Mouse (Mus musculus) heart, postnatal 10 days (tissue): Measurements from ENCODE around the gene Myh9. TPM values are rescaled to one million over a fixed set of nuclear protein-coding genes. Genes with fewer than 3 reads are reported as not detected.
A peak's percentile ranks its signal among the peaks of the same experiment; 100 is the strongest.
"Not testable (repeated sequence)": the region's sequence is repeated elsewhere in the genome, so short reads cannot be mapped to it uniquely, and the experiment has no call there.

ENCODE experiments used
- DNase-seq, 2 experiments: peaks; one replicate each; pipeline ENCODE4 v3.0.0; 2021
- intact Hi-C: fragments of 180-260 bp; cut with DNase I; formaldehyde crosslinking; loops from one replicate; pipeline ENCODE4 v1.15.1; 2025
- total RNA-seq, 2 experiments: library from RNA; stranded (reverse); gene quantifications; 2 replicates each; pipeline ENCODE4 v1.2.3; 2021

Myh9 gene
- total RNA-seq, 2 experiments from 2014 or later: 206 to 221 TPM

GRCm38 (mm10) chr15:77844048-77844447 lies 2.1 kb upstream of the Myh9 start:
- intact Hi-C loops: loop anchor here (5.0 kb wide), 1 partner anchor 68 kb away; no protein-coding TSS in a partner anchor
- no peak for DNase-seq

- intact Hi-C loops: loop anchor here (5.0 kb wide), 1 partner anchor 69 kb away; no protein-coding TSS in a partner anchor
- not testable (repeated sequence) for DNase-seq
These were observed 1.6 kb upstream of the Myh9 start for GRCm38 (mm10) chr15:77843494-77844041.

- no peak for DNase-seq
- intact Hi-C loops: loop anchor here (5.0 kb wide), 1 partner anchor 69 kb away; no protein-coding TSS in a partner anchor
These were observed 1.1 kb upstream of the Myh9 start for GRCm38 (mm10) chr15:77843046-77843445.

GRCm38 (mm10) chr15:77841361-77842046 lies 471 bp downstream of the Myh9 start:
- peak; percentile 80 to 86 for DNase-seq
- intact Hi-C loops: loop anchor here (2.0 to 5.0 kb wide), 3 partner anchors 39 to 71 kb away; no protein-coding TSS in a partner anchor

DNA sequence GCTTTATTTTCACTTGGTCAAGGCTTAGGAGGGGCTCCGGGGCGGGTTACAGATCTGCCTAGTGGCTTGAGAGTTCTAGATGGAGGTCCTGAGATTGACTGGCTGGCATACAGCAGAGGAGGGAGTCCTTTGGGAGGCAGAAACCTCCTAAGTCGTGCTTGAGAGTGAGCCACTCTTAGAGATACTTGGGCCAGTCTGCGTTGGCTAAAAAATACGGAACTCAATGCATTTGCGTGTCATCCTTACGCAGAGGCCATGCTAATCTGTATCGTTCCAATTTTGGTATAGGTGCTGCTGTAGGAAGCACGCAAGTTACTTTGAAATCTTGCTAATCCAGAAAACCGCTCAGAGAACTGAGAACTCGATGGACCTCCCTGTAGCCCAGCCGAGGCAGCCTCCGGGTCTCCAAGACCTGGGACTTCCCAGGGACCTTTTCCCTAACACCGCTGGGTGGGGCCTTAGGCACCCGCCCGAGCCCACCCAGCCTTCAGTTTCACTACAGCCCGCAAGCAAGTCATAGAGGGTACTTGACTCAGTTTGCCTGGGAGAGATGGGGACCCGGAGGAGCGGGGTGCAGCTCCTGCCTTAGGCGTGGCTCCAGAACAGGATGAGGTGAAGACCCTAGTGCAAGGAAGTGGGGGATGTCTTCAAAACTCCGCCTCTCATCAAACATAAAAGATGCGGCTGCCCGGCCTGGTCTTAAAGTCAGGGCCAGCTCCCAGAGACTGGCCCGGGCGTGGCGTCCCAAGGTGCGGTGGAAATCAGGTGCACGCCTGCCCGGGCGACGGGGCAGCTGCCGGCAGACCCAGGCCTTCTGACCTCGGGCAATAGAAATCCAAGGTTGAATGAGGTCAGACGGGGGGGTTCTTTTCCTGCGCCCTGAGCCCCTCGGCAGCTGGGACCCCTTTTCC lies 1.3 kb downstream of the Myh9 start:
- no peak for DNase-seq
- intact Hi-C loops: loop anchor here (1.0 to 5.0 kb wide), 4 partner anchors 10 to 72 kb away; no protein-coding TSS in a partner anchor

- no peak for DNase-seq
- intact Hi-C loops: loop anchor here (1.0 to 5.0 kb wide), 5 partner anchors 9 to 73 kb away; no protein-coding TSS in a partner anchor
These were observed 2.3 kb downstream of the Myh9 start for GRCm38 (mm10) chr15:77839529-77840286.

DNA sequence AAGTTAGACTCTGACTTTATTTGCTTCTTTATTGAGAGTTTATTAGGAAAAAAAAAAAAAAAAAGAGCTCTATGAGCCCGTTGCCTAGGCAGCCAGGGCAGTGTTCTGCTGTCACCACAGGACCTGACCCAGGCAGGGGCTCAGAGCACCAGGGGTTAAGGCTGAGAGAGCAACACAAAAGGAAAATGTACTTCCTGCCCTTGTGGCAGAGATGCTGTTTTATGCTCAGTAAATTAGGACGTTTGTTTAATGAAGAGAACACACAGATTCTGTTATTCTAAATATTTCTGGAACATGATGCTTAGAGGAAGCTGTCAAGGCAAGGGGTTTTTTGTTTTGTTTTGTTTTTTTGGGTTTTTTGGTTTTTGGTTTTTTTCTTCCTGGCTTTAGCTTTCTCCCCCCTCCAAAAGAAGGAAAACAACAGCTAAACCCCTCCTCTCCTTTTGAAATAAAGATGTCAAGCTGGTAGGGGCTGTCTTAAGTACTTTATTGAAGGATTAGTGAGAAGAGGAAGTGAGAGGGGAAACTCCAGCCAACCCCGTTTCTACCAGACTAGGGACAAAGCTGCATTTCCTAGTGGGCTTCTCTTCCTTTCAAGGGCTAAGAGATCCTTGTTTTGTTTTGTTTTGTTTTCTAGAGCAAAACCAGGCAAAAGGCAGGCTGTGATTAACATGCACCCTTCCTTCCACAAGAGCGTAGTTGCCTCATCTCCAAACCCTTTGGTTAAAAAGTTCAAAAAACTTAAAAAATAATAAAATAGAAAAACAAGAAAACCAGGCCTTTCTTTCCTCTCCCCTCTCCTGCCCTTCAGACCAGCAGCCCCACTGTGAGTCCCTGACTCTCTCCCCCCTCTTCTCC lies 3.2 kb downstream of the Myh9 start:
- DNase-seq: no peak

GRCm38 (mm10) chr15:77837444-77838117 lies 4.4 kb downstream of the Myh9 start:
- intact Hi-C loops: loop anchor here (2.0 kb wide), 1 partner anchor 17 kb away; no protein-coding TSS in a partner anchor
- peak in 1 of 2 experiments; percentile 18 for DNase-seq

More for the DNA sequence above, 3.2 kb downstream of the Myh9 start:
- intact Hi-C loops: loop anchor here (2.0 kb wide), 1 partner anchor 18 kb away; no protein-coding TSS in a partner anchor

GRCm38 (mm10) chr15:77836692-77837443 lies 5.1 kb downstream of the Myh9 start:
- peak in 1 of 2 experiments; percentile 20 for DNase-seq
- intact Hi-C loops: no loop called here

GRCm38 (mm10) chr15:77835930-77836653 lies 5.9 kb downstream of the Myh9 start:
- DNase-seq: peak; percentile 34 to 68
- intact Hi-C loops: no loop called here

DNA sequence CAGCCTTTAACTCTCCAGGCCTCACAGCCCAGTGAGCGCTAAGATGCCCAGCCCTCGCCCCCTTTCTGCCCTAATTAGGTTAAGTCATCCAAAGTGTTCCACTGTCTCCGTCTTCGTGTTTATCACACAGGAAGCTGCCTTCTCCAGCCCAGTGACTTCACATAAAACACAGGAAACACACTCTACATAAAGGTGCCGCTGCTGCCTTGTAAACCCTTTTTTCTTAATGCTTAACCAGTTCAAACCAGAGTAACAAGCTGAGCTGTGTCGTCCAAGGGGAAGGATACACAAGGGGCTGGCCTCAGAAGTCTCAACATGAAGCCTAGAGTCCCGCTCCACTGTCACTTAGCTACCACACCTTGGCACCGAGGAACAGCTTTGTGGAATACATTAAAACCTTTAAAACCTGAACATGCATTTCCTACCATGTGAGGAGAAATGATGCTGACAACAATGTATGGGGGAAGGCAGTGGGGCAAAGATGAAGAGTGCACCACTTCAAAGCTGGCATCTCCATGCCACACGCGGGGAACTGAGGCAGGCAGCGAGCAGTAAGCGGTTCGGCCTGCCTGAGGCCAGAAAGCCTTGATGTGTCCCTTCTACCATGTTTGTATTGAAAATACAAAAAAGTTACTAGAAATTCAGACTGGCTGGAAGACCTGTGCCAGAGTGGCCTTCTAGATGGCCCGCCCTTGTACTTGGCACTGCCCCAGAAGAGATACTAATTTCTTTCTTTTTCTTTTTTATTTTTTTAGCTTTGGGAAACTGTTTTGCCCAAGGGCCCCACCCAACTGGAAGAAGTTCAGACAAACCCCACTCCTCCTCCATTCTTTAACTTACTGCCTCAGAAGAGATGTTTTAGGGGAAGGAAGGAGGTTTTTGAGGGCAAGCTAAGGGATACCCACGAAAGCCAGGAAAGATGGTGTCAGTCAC lies 7.4 kb downstream of the Myh9 start:
- intact Hi-C loops: no loop called here
- DNase-seq: no peak

- no peak for DNase-seq
- intact Hi-C loops: no loop called here
These were observed 8.2 kb downstream of the Myh9 start for GRCm38 (mm10) chr15:77833731-77834130.

GRCm38 (mm10) chr15:77833083-77833482 lies 8.9 kb downstream of the Myh9 start:
- DNase-seq: no peak
- intact Hi-C loops: no loop called here

DNA sequence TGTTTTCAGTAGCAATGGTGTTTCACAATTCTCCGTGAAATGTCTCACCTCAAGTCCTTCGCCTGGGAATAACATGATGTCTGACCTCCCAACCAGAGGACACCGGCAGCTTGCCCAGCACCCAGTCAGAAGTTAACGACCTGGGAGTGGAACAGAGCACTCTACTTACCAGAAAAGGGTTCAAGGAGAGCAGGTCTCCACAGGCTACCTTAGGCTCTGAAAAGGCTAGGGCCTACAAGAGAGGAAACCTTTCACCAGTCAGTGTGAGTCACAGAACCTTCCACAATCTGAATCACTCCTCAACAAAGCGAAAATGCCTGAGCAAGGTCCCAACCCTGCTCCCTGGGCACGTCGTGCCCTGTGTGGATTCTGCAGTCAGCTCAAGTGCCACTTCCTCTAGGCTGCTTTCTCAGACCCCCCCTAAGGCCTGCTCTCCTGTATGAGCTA lies 9.5 kb downstream of the Myh9 start:
- intact Hi-C loops: no loop called here

DNA sequence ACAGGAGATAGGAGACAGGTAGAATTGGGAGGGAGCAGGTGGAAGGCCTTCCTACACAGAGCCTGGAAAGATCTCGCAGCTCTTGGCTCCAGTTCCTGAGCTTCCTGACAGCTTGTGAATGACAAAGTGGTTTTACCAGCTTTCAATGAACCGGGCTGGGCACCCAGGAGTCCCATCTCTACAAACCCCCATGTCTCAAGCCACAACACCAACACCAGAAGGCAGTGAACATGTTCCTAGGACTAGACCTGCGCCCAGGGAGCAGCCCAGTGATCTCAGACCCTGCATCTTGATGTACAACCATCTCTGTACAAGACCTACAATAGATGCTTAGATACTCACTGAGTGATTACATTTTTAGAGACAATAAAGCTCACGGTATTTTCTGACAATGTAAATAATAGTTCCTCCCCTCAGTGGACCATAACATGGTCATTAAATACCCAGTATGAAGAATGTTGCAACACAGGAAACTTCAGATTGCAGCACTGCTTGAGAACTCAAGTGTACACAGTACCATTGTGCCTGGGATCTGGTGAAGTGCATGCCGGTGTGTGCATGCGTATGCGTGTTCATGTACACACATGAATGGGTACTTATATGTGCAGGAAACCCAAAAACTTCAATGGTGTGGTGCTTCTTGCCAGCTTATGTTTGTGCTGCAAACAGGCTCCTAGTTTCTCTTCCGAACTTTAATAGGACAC lies 10.1 kb downstream of the Myh9 start:
- DNase-seq: no peak
- intact Hi-C loops: no loop called here

More for the DNA sequence above, 9.5 kb downstream of the Myh9 start:
- DNase-seq: no peak
